Mouse (Mus musculus): Measurements from ENCODE around the gene Calm3. TPM values are rescaled to one million over a fixed set of nuclear protein-coding genes. Genes with fewer than 3 reads are reported as not detected.
A peak's percentile ranks its signal among the peaks of the same experiment; 100 is the strongest.
"Not testable (repeated sequence)": the region's sequence is repeated elsewhere in the genome, so short reads cannot be mapped to it uniquely, and the experiment has no call there.

Calm3 gene
- polyA plus RNA-seq, 1 experiment from 2014 or later, result 58.8 TPM

DNA sequence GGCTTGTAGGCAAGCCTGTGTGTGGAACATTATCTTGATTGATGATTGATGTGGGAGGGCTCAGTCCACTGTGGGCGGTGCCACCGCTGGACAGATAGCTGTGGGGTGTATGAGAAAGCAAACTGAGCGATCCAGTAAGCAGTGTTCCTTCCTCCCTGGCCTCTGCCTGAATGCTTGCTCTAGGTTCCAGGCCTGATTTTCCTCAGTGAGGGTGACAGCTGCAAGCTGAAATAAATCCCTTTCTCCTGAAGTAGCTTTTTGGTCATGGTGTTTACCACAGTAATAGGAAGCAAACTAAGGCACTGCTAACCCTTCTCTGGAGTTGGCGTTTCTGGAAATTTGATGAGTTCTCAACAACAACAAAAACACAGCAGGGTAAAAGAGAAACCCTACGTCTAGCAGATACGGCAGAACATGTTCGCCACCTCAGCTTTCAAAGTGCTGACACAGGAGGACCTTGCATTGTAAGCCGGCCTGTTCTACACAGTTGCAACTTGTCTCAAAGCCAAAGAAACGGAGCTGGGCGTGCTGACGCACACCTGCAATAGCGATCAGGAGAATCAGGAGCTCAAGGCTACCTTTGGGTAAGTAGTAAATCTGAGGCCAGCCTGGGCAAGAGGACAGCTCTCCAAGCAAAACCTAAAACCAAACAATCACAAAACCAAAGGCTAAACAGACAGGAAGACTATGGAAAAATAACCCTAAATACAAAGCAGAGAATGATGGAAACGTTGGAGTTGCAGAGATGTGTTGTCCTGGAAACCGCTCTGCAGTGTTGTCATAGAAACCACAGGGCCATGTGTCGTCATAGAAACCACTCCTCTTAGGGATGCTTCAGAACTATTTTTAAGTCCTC, 32.7 kb upstream of the Calm3 start:
- H3K4me2 ChIP-seq (ENCODE audit: low read depth, low read length), result no peak overlapping the region
- no peak for DNase-seq
- no peak overlapping the region for H3K27ac ChIP-seq (ENCODE audit: low read depth)
- H3K4me1 ChIP-seq (ENCODE audit: insufficient read depth), result no peaks in the 10 kb centered on the region
- no peaks in the 10 kb centered on the region for H3K36me3 ChIP-seq (replicated peaks; ENCODE audit: insufficient read depth, low read length)
- TF ChIP-seq EP300 (IDR thresholded peaks at IDR 0.05; ENCODE audit: low read depth) (no peak), CTCF (IDR thresholded peaks at IDR 0.05; ENCODE audit: low read depth) (no peak)
- H3K4me3 ChIP-seq (ENCODE audit: low read depth, low read length), result no peak overlapping the region
- 72% methylated on average over 15 of the region's 15 CpGs for WGBS (ENCODE audit: insufficient replicate concordance)
- no peak for ATAC-seq
- H3K9ac ChIP-seq (replicated peaks), result no peak overlapping the region
- no peaks in the 10 kb centered on the region for H3K9me3 ChIP-seq (ENCODE audit: low read length)
- no peaks in the 10 kb centered on the region for H3K27me3 ChIP-seq (ENCODE audit: insufficient read depth, low read length)

GRCm38 (mm10) chr7:16955712-16956111, 31.8 kb upstream of the Calm3 start:
- TF ChIP-seq EP300 (IDR thresholded peaks at IDR 0.05; ENCODE audit: low read depth), result no peak
- TF ChIP-seq CTCF (IDR thresholded peaks at IDR 0.05; ENCODE audit: low read depth), result no peak
- Histone ChIP-seq H3K9me3 (ENCODE audit: low read length) (no peaks in the 10 kb centered on the region), H3K4me2 (ENCODE audit: low read depth, low read length) (no peak overlapping the region), H3K9ac (replicated peaks) (no peak overlapping the region), H3K36me3 (replicated peaks; ENCODE audit: insufficient read depth, low read length) (no peaks in the 10 kb centered on the region), H3K27me3 (ENCODE audit: insufficient read depth, low read length) (no peaks in the 10 kb centered on the region), H3K27ac (ENCODE audit: low read depth) (no peak overlapping the region), H3K4me3 (ENCODE audit: low read depth, low read length) (no peak overlapping the region), H3K4me1 (ENCODE audit: insufficient read depth) (no peaks in the 10 kb centered on the region; the same call in 1 of the 2 replicates)
- ATAC-seq, result no peak
- WGBS (ENCODE audit: insufficient replicate concordance), result 56% methylated on average over 4 of the region's 4 CpGs
- DNase-seq, result no peak

DNA sequence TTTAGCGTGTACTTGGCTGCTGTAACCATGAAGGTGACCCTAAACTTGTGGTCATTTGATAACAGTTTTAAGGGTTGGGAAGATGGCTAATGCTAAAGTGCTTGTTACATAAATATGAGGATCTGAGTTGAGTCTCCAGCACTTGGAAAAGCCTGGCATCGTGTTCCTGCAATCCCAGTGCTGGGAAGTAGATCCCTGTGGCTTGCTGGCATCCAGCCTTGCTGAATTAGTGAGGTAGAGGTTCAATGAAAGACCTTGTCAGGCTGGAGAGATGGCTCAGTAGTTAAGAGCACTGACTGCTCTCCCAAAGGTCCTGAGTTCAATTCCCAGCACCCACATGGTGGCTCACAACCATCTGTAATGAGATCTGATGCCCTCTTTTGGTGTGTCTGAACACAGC, 29.9 kb upstream of the Calm3 start:
- WGBS (ENCODE audit: insufficient replicate concordance), result 60% methylated on average over 2 of the region's 2 CpGs
- not testable (repeated sequence) for H3K4me3 ChIP-seq (ENCODE audit: low read depth, low read length); H3K27ac ChIP-seq (ENCODE audit: low read depth); H3K4me1 ChIP-seq (ENCODE audit: insufficient read depth); H3K9ac ChIP-seq (replicated peaks); H3K9me3 ChIP-seq (ENCODE audit: low read length); H3K4me2 ChIP-seq (ENCODE audit: low read depth, low read length); H3K36me3 ChIP-seq (replicated peaks; ENCODE audit: insufficient read depth, low read length); ATAC-seq; DNase-seq
- peaks cover 13% of the 10 kb centered on the region for H3K27me3 ChIP-seq (ENCODE audit: insufficient read depth, low read length)

DNA sequence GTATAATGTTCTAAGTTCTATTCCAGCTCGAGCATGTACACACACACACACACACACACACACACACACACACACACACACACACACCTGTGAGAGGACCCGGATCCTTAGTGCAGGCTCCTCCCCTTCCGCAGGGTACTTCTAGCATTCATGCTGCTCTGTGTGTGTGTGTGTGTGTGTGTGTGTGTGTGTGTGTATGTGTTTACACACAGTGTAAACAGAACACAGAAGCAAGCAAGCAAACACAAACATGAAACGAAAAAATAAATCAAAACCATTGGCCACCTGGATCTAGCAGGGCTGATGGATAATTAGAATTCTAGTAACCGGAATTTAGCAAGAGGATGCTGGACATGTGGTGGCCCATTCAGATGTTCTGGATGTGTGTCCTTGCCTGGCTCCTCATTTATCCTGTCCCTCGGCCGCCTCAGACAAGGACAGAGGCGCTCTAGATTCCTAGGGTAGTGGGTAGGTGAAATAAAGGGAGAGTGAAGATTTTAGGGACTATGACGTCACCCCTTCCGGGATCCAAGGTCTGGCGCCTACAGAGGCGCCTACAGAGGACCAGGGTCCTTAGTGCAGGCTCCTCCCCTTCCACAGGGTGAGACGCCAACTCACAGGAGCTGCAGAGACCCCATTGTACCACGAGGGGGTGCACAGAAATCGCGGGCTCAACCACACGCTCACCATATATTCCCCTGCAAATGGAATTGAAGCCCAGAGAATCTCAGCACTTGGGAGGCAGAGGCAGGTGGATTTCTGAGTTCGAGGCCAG, 27.1 kb upstream of the Calm3 start:
- Histone ChIP-seq H3K36me3 (replicated peaks; ENCODE audit: insufficient read depth, low read length) (no peaks in the 10 kb centered on the region), H3K9me3 (ENCODE audit: low read length) (no peaks in the 10 kb centered on the region), H3K27ac (ENCODE audit: low read depth) (no peak overlapping the region), H3K27me3 (ENCODE audit: insufficient read depth, low read length) (peaks cover 40% of the 10 kb centered on the region), H3K9ac (replicated peaks) (no peak overlapping the region), H3K4me1 (ENCODE audit: insufficient read depth) (peaks cover 11% of the 10 kb centered on the region), H3K4me2 (ENCODE audit: low read depth, low read length) (no peak overlapping the region), H3K4me3 (ENCODE audit: low read depth, low read length) (no peak overlapping the region)
- WGBS (ENCODE audit: insufficient replicate concordance), result 23% methylated on average over 18 of the region's 18 CpGs
- ATAC-seq (peak; percentile 81), DNase-seq (peak; percentile 82)
- peak; percentile 85 for TF ChIP-seq CTCF (IDR thresholded peaks at IDR 0.05; ENCODE audit: low read depth)
- no peak for TF ChIP-seq EP300 (IDR thresholded peaks at IDR 0.05; ENCODE audit: low read depth)

DNA sequence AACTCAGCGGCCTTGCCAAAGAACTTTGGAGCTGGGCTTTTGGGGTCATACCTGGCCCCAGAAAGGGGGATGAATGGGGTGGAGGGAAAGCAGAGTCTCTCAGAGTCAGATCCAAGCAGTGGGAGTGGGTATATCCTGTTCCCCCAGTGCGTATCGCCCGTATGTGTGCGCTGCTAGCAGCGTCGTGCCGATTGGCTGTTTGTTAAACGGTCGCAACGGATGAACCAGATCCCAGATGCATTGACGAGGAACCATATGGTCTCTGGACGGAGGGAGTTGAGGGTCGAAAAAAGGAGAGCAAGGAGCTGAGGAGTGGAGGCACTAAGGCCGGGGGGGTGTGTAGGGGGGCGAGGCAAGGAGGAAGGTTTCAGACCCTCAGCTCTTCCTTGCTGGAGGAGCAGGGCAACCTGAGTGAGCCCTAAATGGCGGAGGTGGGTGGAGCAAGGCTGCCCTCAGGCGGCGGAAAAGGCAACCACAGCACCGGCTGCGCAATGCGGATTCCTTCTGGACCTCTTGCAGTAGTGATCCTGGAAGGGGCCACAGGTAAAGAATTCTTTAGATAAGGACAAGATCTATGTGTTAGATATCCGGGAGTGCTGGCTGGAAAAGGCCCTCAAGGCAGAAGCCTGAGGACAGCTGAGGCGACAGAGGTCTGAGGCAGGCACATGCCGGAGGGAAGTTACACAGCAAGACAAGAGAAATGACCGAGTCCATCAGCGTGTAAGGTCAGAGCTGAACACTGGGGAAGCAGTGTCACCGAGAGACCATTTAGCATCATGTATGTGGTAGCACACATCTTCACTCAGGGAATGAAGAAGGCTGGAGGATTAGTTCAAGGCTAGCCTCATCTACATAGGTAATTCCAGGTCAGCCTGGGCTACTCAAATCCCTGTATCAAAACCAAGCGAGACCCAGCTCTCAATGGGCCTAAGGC, 26.3 kb upstream of the Calm3 start:
- H3K27me3 ChIP-seq (ENCODE audit: insufficient read depth, low read length), result peaks cover 49% of the 10 kb centered on the region
- H3K4me3 ChIP-seq (ENCODE audit: low read depth, low read length), result peak overlapping the region; percentile 15; the same call in 1 of the 2 replicates
- DNase-seq (peak; percentile 80), ATAC-seq (peak; percentile 62; the same call in 1 of the 2 replicates)
- no peaks in the 10 kb centered on the region for H3K36me3 ChIP-seq (replicated peaks; ENCODE audit: insufficient read depth, low read length)
- H3K4me1 ChIP-seq (ENCODE audit: insufficient read depth), result peaks cover 11% of the 10 kb centered on the region
- H3K9me3 ChIP-seq (ENCODE audit: low read length), result no peaks in the 10 kb centered on the region
- WGBS (ENCODE audit: insufficient replicate concordance), result 11% methylated on average over 29 of the region's 29 CpGs
- TF ChIP-seq CTCF (IDR thresholded peaks at IDR 0.05; ENCODE audit: low read depth) (peak; percentile 93), EP300 (IDR thresholded peaks at IDR 0.05; ENCODE audit: low read depth) (no peak)
- no peak overlapping the region for H3K27ac ChIP-seq (ENCODE audit: low read depth)
- H3K9ac ChIP-seq (replicated peaks), result no peak overlapping the region
- H3K4me2 ChIP-seq (ENCODE audit: low read depth, low read length), result peak overlapping the region; percentile 61
